Comparison of ENCODE assay signal across 8 mouse cellular contexts in the genomic region with DNA sequence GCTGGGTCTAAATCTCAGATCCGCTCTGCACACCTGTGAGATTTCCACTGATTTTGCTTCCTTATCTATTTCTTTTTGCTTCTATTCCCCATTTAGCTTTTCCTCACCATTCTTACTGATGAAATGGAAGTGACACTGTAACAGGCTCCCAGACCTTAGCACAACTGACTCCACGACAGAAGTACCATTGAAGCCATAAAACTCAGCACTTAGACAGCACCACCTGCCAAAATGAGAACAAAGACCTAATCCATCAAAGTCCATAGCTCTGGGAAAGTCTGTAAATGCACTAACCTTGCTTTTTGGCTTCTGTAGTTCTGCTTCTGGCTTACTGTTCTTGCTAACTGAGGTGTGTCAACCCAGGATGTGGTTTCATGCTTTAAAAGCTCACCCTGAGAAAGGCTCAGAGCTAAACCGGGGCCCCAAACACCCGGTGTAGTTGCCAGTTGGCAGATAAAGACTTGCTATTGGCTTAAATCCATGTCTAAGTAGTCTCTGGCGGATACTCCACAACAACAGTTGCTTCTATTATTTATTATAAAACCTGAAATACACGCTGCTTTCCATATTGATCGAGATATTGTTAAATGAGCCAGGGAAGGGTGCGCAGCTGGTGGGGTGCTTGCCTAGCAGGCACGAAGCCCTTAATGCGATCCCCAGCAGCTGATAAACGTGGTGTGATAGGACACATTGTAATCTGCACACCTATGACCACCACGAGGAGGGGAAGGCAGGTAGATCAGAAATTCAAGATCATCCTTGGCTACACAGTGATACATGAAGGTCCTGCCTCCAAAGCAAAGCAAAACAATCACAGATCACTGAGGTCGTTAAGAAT.
A peak's percentile ranks its signal among the peaks of the same experiment; 100 is the strongest.
DNase-seq lines count a peak whose midpoint lies in the region; TF ChIP-seq lines count a peak whose summit lies in the region.
"Had no signal": no experiment of that assay in that cellular context is flagged by ENCODE, and none has a peak within 500 bp of the region (broad histone marks: within the 10 kb centered on the region; RNA-seq: fewer than 3 reads in every experiment).

No protein-coding gene starts in this region.

- no peak for TF ChIP-seq CTCF in lung, adult 2 months (IDR thresholded peaks at IDR 0.05; ENCODE audit: insufficient read depth, low read length)
- TF ChIP-seq CTCF in gastrocnemius, adult 2 months (IDR thresholded peaks at IDR 0.05), result no peak

- DNase-seq in lung, postnatal 14 days, result peak; percentile 7
- no peak for DNase-seq in lung, adult 2 months
- DNase-seq in cerebellum, postnatal 25 days, result peak; percentile 24 to 30
- DNase-seq in lung, postnatal 36 days, result peak; percentile 35
- peak; percentile 78 to 79 for DNase-seq in thymus, postnatal 10 days (ENCODE audit: low spot score in 2 of 2)
- DNase-seq in urinary bladder, postnatal 4 days (ENCODE audit: low spot score in 2 of 2), result no peak
- no peak for DNase-seq in gastrocnemius, adult 2 months
- DNase-seq: liver, embryonic 13.5 days had no signal

- TF ChIP-seq POLR2A in lung, adult 2 months (IDR thresholded peaks at IDR 0.05; ENCODE audit: borderline replicate concordance, extremely low read depth, low read depth, low read length), result no peak

- WGBS in lung, adult 2 months, result 57% methylated on average over 13 of the region's 13 CpGs

- no peak overlapping the region for H3K27ac ChIP-seq in gastrocnemius, adult 2 months
- H3K27ac ChIP-seq: liver, embryonic 13.5 days had no signal

- no peaks in the 10 kb centered on the region for H3K4me1 ChIP-seq in lung, adult 2 months (ENCODE audit: control insufficient read depth, insufficient read depth, low read length)
- H3K4me1 ChIP-seq: liver, embryonic 13.5 days had no signal

- intact Hi-C loops in gastrocnemius, adult 2 months (cut with DNase I), result no loop called here

- H3K4me3 ChIP-seq in lung, adult 2 months (replicated peaks; ENCODE audit: extremely low read depth, low read depth, low read length), result no peak overlapping the region
- H3K4me3 ChIP-seq in gastrocnemius, adult 2 months, result no peak overlapping the region
- H3K4me3 ChIP-seq: liver, embryonic 13.5 days had no signal

Comparison
In these comparisons a context has a peak if more than half of its experiments do, and no peak if none do; other contexts are left out.
1. DNase-seq: peak in lung, postnatal 14 days (single experiment), cerebellum, postnatal 25 days (2 of 2), lung, postnatal 36 days (single experiment) and thymus, postnatal 10 days (2 of 2); none in lung, adult 2 months (single experiment), urinary bladder, postnatal 4 days (0 of 2) and gastrocnemius, adult 2 months (single experiment).